Mouse (Mus musculus) megakaryocyte, embryonic 14.5 days (primary cell): Measurements from ENCODE around the gene C2cd4a.

Experiments used
- FLI1 ChIP-seq: IDR thresholded peaks from 2 replicates; pipeline ENCODE4 v1.6.1; 2012; ENCODE audit warnings: low read length, inconsistent platforms, mixed read lengths
- GATA1 ChIP-seq: IDR thresholded peaks from 3 replicates; pipeline ENCODE4 v1.6.1; 2012; ENCODE audit warnings: mixed read lengths, low read length, inconsistent platforms, borderline replicate concordance

GRCm38 (mm10) chr9:67839981-67840859 lies 8.1 kb upstream of the C2cd4a start, which contains the start of gene Vps13c:
- TF ChIP-seq GATA1, result no peak
- TF ChIP-seq FLI1, result no peak
